Mouse (Mus musculus) frontal cortex, adult 2 months (tissue): Measurements from ENCODE around the gene Selplg. TPM values are rescaled to one million over a fixed set of nuclear protein-coding genes. Genes with fewer than 3 reads are reported as not detected.
A peak's percentile ranks its signal among the peaks of the same experiment; 100 is the strongest.

ENCODE experiments used
- DNase-seq, 2 experiments: peaks; one replicate each; pipeline ENCODE4 v3.0.0; 2022; ENCODE audit warnings: low spot score in 1 of 2; ENCODE audit errors: extremely low spot score in 1 of 2
- polyA plus RNA-seq: library from polyadenylated mRNA; depleted of rRNA; stranded (reverse); fragments of >200 nt; gene quantifications from 2 replicates; pipeline ENCODE4 v1.2.3, GENCODE M21; 2012

Selplg gene
- polyA plus RNA-seq, 1 experiment = 40.3 TPM

DNA sequence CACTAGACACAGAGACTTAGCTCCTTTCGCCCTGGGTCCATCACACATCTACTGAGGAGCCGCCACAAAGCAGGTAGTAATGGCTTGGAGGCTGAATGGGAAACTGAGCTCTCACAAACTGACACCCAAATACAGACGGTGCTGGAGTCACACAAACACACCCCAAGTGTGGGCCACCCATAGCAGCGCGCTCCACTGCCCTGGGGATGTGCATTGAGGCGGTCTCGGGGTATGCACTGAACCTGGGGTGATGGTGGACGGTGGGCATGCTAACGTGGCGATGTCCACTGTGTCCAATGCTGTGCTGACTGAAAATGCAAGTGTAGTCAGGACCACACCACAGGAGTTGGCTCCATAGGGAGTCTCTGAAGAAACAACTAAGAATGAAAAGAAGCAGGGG lies 22.7 kb upstream of the Selplg start:
- no peak for DNase-seq

DNA sequence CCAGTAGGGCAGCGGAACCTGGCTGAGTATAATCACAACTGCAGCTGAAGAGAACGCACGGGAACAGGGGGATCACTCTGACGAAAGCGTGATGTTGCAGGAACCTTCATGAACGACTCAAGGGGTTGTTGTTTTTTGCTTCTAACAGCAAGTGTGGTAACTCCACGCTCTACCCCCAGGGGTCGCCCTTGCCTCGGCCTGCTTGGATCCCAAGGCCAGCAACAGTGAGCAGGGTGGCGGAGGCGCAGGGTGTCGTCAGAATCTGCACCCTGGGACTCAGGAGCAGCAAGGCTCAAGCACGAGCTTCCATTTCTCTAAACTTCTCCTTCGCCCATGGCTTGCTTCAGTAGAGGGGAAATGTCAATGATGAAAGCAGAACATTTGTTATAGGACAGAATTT lies 22.1 kb upstream of the Selplg start:
- peak in 1 of 2 experiments; percentile 91 for DNase-seq

DNA sequence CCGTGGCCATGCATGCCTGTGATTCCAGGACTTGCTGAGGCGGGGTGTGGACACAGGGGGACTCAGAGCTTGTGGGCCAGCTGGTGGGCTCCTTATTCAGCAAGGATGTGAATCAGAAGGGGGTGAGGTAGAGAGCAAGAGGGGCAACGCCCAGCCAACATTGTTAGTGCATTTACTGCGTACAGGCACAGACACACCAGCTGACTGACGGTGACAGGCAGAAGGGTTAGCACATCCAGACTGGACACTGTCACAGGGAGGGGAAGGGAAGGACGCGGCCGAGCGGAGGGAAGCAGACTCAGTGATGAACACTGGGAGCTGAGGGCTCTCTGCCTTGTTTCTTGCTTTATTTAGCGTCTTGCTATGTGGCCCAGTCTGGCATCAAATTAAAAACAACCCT lies 21.1 kb upstream of the Selplg start:
- DNase-seq = no peak

DNA sequence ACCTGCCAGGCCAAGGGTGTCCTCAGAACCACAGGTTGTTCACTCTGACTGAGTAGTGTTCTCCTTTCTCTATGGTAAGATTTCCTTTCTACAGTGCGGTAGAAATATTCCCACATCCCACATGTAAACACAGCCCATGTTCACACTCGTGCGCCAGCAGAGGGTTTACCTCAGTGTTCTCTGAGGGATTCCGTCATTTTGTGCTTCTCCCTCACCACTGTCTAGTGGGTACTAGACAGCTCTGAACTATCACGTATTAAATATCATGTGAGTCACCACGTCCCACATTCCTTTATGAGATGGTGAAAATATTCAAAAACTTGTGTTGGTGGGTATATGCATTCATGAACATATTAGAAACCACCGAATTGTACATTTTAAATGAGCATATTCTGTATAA lies 20.0 kb upstream of the Selplg start:
- peak in 1 of 2 experiments; percentile 34 for DNase-seq

DNA sequence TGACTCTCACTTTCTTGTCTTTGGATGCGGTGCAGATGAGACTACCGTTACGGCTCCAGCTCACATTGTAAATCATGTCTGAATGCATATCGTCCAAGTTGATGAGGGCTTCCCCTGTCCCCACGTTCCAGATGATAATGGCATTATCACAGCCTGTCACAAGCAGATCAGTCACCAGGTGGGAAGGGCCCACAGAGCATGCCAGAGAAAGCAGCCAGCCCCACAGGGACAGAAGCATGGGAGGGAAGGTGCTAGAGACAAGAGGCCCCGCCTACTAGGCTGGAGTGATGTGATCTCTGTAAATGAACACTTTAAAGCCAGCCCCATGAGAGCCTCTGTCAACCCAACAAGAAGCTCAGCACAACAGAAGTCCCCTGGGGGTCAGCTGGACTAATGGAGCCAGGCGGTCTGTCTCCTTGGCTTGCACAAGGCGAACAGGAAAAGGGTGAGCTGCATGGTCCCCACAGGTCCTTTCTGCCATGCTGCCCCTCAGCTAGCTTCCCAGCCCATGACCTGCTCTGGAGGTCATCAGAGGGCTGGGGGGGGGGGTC lies 18.3 kb upstream of the Selplg start:
- DNase-seq = no peak

DNA sequence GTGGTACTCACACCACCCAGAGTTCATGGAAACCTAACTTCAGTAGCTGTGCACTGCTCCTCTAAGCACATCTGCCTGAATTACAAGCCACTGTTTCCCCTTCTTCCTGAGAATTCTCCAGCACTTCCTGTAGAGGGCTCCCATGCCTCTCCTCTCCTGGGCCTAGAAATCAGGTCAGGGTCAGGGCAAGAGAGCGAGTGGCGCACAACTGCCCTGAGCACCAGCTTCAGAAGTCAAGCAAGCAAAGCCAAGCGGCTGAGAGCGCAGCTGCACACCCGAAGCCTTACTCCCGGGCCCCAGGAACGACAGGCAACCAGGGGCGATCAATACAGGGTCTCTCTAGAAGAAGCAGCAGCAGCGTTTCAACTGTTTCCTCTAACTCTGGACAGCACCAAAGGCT lies 15.2 kb upstream of the Selplg start:
- DNase-seq = no peak

DNA sequence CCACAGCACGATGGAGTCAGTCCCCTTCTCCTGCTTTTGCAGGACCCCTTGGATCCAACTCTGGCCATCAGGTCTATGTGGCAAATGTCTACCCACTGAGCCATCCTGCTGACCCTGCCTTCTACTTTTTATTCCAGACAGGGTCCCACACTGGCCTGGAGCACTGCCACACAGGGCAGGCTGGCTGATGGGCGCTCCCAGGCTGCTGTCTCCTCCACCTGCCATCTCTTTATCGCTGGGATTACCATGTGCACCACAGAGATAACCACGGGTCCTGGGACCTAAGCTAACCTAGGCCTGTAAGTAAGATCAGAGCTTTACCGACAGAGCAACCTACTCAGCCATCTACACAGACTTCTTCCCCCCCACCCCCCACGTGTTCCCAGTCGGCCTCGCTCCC lies 14.2 kb upstream of the Selplg start:
- DNase-seq = no peak

DNA sequence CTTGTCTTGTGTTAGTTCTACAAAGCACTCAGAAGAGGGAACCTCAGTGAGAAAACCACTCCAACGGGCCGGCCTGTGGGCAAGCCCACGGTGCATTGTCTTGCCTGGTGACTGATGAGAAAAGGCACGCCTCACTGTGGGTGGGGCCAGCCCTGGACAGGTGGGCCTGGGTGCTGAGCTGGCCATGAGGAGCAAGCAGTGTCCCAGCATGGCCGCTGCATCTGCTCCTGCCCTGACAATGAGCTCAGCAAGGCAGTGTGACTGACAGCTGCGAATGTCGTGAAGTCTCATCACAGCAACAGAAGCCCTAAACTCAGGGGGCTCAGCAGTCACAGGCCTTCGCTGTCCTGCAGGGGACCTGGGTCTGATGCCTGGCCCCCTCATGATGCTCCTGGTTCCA lies 13.2 kb upstream of the Selplg start:
- no peak for DNase-seq

DNA sequence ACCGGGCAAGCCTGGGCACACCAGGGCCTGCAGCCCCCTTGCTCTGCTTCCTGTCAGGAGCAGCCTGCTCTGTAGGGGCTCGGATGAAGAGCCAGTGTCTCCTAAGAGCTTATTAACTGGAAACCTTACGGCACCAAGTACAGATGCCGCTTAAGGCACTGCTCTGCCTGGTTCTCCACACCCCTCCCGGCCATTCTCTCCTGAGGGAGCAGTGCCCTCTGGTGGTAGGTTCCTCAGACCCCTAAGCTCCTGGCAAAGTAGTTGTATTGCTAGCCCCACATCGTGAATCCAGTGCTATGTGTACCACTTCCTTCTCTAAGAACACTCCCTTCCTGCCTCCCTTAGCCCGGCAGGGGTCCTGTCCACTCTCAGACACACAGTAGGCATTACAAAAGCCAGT lies 12.3 kb upstream of the Selplg start:
- DNase-seq = peak in 1 of 2 experiments; percentile 84

DNA sequence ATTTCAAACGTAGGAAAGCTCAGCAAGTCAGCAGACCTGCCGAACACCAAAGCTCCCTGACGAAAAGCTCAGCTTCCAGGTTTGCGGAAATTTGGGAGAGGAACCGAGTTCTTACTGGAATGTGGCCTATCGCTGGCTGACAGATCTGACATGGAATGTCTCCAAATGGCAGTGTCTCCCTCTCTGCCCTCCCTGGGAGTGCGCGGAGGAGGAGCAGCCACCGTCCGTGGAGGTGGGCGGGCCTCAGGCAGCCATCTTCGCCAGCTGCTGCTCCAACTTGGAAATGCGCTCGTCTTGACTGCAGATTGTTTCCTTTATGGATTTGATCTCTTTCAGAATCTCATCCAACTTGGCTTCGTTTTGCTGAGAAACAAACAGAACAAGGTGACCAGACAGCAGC lies 11.7 kb upstream of the Selplg start:
- DNase-seq = peak in 1 of 2 experiments; percentile 71

DNA sequence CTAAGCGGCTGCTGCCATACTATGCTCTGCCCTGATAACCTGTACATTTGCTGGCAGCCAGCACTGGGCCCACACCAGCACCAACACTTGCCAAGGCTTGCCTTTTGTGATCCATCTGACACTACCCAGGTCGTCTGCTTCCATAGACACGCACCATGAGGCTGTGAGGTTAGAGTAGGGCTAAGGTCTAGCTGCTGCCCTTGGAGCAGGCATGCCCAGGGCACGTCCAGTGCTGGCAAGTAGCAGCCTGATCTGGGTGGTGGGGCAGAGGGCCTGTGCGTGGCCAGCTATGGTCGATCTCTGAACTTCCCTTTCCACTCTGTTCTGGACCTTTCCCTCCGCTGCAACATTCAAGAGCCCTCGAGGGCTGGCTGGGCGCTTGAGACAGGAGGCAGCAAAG lies 10.5 kb upstream of the Selplg start:
- no peak for DNase-seq

DNA sequence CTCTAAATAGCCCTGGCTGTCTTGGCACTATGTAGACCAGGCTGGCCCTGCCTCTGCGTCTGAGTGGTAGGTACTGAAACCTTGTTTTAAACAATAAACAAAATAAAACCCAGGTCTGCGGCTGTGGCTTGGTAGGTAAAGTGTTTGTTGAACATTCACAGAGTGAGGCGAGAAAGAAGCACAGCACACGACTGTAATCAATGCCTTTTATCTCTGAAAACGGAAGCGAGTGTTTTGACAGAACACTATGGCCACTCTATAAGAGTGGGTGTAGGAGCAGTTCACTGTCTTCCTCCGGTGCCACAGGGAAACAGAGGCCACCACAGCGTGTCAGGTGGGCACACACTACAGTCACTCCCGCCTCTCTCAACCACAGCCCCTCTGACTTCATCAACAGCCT lies 9.8 kb upstream of the Selplg start:
- DNase-seq = no peak

DNA sequence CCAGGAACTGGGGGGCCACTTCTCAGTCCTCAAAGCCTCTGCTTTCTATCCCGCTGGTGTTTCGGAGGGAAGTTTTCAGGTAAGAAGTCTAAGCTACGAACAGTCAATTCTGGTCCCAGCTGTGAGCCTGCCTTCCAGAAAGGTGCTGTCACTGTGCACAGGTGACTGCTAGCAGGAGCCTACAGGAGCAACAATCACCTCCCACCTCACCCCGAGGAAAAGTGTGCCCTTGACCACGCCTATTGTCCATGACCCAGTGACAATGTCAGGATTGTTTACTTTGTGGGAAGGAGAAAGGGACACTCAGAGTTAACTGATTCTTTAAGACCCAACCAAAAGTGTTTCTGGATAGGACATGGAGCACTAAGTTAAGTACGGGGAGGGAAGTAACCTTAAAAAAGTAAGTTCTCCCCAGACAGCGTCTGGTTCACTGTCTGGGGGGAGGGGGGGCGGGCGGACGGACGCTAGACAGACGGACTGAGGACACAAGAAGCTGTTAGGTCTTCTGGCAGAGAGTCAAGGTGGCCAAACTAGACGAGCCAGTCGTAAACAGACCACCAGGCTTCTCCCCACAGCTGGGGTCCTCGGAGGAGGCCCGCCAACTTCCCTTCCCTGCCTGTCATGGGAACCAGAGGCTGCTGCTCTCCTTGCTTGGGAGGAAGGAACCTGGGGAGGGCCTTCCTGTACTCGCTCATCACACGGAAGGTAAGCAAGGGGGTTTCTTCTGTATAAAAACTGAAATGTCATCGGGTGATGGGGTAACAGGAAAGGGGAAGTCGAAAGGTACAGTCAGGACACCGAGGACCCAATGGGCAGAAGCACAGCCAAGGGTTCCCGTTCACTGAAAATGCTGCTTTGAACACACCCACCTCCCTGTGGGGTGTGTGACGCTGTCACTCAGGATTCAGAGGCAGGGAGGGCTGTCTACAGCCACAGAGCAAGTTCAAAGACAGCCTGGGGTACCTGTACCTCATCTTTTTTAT lies 9.1 kb upstream of the Selplg start:
- no peak for DNase-seq

DNA sequence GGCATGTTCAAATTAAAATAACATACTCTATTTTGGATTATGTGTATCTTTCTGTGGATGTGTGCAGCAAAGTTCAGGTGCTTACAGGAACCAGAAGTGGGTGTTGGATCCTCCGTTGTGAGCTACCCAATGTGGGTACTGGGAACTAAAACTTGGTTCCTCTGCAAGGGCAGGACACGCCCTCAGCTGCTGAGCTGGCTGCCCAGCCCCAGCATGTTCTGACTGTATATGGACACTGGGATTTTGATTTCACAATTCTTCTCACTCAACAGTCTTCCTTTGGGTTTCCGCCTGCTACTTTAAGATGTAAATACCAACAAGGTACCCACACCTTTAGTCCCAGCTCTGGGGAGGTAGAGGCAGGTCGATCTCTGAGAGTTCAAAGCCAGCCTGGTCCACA lies 8.0 kb upstream of the Selplg start:
- no peak for DNase-seq

DNA sequence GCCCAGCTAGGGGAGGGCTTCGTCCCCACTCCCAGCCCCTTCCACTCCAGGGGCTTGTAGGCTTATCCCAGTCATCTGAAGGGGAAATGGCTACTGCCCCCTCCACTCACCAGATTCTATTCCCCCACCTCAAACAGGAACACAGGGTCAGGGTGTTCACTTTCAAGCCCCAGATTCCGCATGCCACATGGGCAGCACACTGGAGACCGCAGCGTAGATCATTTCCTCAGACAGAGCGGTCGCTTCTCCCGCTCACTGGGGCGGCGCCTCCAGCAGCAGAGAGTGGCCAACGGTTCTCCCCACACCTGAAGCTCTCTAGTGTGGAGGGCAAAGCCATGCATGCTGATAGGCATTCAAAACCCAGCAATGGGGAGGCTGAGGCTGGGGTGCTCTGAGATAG lies 4.5 kb upstream of the Selplg start:
- no peak for DNase-seq

DNA sequence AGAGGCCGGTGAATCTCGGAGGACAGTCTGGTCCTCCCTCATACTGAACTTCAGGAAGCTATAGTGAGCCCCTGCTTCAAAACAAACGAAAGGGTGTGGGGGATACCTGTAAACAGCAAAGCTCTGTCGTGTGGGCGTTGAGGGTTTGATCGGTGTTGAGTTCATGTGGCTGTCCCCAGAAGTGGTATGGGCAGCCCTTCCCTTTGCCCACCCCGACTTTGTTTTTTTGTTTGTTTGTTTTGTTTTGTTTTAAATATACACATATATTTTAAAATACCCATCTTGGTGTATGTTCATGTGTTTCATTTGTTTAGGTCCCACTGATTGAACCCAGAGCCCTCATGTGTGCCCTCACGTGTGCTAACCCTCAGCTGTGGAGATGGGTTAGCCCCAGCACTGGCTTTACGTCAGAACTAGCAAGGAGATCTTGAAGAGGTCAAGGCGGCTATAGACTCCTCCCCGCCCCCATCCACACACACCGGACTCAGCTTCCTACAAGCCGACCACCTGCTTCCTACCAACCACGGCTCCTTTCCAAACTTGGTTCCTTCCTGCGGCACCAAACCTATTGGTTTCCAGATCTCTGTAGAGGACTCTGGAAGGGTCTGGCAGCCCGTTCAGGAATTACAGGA lies 988 bp upstream of the Selplg start:
- DNase-seq = no peak

DNA sequence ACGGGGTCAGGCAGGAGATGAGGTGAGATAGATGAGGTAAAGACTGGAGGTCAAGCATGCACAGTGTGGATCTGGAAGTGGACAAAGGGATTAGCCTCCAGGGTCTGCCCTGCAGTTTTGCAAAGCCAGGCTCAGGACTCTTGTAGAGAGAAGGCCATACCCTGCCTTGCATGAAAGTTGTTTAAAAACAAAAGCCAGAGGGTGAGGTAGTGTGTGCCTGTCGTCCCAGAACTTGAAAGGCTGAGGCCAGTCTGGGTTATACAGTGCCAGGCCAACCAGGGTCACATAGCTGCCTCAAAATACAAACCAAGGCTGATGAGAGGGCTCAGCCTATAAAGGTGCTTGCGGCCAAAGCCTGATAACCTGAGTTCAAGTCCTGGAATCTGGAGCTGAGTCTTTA lies 703 bp downstream of the Selplg start:
- DNase-seq = no peak

DNA sequence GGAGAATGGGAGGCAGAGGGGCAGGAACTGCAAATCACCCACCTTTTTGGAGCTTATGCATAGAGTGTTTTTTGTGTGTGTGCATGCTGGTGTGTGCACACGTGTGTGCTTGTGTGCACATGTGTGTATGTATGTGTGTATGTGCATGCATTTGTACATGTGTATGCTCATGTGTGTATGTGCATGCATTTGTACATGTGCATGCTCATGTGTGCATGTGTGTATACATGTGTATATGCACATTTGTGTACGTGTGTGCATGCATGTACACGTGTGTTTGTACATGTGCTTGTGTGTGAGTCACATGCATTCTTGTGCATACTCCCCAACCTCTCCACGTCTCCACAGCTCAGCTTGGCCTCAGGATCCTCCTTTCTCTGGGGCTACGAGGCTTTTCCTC lies 1.6 kb downstream of the Selplg start:
- DNase-seq = no peak

DNA sequence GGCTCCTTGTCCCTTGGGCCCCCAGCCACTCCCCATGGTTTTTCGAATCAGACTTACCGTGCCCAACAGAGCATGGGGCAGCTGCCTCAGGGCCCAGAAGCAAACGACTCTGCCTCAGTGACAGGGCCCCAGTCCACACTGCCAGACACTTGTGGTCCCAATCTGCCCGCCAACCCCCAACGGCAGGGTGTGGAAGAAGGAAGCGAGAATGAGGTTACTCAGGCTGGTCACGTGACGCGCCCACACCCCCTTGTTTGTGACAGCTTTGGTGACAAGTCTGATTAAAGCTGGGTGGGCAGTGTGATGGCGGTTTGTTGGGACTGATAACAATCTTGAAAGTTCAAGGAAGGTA lies 2.2 kb downstream of the Selplg start:
- no peak for DNase-seq

DNA sequence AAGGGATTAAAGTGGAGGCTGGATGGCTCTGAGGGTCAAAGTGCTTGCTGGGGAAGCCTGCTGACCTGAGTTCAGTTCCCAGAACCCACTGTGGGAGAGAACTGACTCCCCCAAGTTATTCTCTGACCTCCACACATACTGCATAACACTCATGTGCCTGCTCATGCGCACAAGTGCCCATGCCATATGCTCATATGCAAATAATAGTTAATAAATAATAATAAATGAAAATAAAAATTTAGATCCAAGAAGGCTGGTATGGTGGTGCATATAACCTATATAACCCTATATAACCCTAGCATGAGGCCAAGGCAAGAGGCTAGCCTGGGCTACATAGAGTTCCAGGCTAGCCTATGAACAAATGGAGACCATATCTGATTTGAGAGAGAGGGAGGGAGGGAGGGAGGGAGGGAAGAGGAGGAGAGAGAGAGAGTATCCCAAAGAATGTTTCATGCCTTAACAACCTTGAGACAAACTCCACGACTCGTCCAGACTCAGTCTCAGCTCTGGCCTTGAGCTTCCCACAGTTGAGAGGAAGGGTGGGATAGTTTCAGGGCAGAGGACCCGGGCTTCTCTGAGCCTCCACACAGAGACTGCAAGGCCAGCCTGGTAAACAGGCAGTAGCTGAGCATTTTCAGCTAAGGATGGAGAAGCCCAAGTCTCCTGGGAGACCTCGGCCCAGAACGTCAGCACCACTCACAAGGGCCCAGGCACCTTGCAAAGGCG lies 2.7 kb downstream of the Selplg start:
- no peak for DNase-seq

DNA sequence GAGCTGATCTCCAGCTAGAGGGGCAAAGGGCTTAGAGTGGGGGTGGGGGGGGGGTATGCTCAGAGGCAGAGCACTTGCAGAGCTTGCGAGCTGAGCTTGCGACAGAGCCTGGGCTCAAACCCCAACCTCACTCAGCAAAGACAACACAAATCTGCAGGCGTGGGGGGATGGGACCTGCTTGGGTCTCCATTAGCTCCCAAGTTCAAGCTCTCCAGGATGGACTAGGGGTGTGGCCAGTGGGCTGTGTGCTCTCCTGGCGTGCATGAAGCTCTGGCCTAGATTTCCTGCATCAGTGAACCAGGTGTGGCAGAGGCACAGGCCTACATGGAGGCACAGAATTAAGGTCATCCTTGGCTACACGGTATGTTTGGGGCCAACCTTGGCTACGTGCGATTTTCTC lies 4.0 kb downstream of the Selplg start:
- DNase-seq = no peak
